Mouse (Mus musculus): ENCODE data around the gene Srsf4. TPM values are rescaled to one million over a fixed set of nuclear protein-coding genes. Genes with fewer than 3 reads are reported as not detected.

The Srsf4 gene
- total RNA-seq, 1 experiment, result 45.6 TPM

DNA sequence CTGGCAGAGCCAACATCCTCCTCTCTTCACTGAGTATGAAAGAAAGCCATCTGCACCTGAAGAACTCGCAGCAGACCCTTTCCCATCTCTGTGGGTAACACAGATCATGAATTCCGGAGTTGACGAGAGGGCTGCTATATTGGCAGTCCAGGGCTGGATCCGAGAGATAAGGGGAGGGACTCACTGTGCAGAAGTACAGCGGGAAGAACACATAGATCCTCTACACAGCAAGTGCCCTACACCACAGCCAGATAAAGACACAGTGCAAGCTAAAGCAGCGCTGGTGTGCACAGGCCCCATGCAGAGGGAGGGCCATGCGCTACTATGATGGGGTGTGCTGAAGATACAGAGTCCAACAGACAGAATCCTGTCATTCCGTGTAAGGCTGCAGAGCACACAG lies 44.3 kb upstream of the Srsf4 start:
- H3K9ac ChIP-seq (ENCODE audit: insufficient read depth, low read depth, low read length, poor library complexity, severe bottlenecking), result no peak overlapping the region
- in situ Hi-C loops (cut with MboI; ENCODE audit: low sequenced_read_pairs in 2 of 2, unreplicated experiment in 2 of 2), result loop anchor here in 1 of 2 experiments (25.0 kb wide), 2 partner anchors 567 to 867 kb away; no protein-coding TSS in a partner anchor
- no peak overlapping the region for H3K4me3 ChIP-seq (ENCODE audit: insufficient read depth in 1 of 2, low read depth in 1 of 2, low read length in 2 of 2, poor library complexity in 1 of 2, severe bottlenecking in 1 of 2)
- no peak for TF ChIP-seq ZC3H11A (IDR thresholded peaks at IDR 0.05; ENCODE audit: borderline replicate concordance, low read depth, low read length)
- TF ChIP-seq MAFK (IDR thresholded peaks at IDR 0.05; ENCODE audit: insufficient read depth, low read depth, low read length), result no peak
- TF ChIP-seq HCFC1 (IDR thresholded peaks at IDR 0.05; ENCODE audit: borderline replicate concordance, insufficient read depth, low read length), result no peak
- no peak for TF ChIP-seq CHD2 (IDR thresholded peaks at IDR 0.05; ENCODE audit: low read depth, low read length)
- no peak for TF ChIP-seq ZNF384 (IDR thresholded peaks at IDR 0.05; ENCODE audit: low read depth, low read length)
- no peaks in the 10 kb centered on the region for H3K9me3 ChIP-seq (ENCODE audit: control insufficient read depth, insufficient read depth, low read depth, low read length)
- H3K4me1 ChIP-seq (ENCODE audit: control insufficient read depth in 2 of 2, insufficient read depth in 2 of 2, low read length in 2 of 2, poor library complexity in 1 of 2), result peaks cover 0 to 23% of the 10 kb centered on the region in 2 experiments; a peak in 2 of 4 replicates
- no peaks in the 10 kb centered on the region for H3K36me3 ChIP-seq (ENCODE audit: control insufficient read depth, insufficient read depth, low read length, poor library complexity, severe bottlenecking)
- H3K27ac ChIP-seq (ENCODE audit: insufficient read depth, low read depth, low read length, poor library complexity, severe bottlenecking), result no peak overlapping the region
- DNase-seq (ENCODE audit: low read depth, low spot score), result no peak

DNA sequence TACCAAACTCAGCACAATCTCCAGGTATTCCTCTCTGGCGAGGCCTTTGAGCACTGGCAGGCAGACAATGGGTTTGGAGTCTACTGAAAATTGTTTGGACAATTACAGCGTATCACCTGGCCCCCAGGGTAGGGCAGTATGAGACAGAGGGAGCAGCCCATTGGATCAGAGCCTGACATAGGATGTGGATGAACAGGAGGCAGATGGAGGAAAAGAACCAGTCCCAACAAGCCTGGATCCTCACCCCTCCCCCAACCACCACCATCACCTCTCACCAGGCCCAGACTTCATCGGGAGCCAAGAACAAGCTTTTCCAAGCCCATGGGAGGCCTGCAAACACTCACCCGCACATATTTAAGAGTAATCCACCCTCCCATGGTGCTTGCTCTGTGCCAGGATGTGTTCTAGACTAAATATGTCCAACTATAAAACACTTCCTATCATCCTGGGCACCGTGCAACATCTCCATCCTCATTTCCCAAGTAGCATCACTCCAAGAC lies 41.8 kb upstream of the Srsf4 start:
- H3K4me3 ChIP-seq (ENCODE audit: insufficient read depth in 1 of 2, low read depth in 1 of 2, low read length in 2 of 2, poor library complexity in 1 of 2, severe bottlenecking in 1 of 2), result no peak overlapping the region
- no peak overlapping the region for H3K9ac ChIP-seq (ENCODE audit: insufficient read depth, low read depth, low read length, poor library complexity, severe bottlenecking)
- H3K27ac ChIP-seq (ENCODE audit: insufficient read depth, low read depth, low read length, poor library complexity, severe bottlenecking), result no peak overlapping the region
- H3K9me3 ChIP-seq (ENCODE audit: control insufficient read depth, insufficient read depth, low read depth, low read length), result no peaks in the 10 kb centered on the region
- no peak for DNase-seq (ENCODE audit: low read depth, low spot score)
- H3K4me1 ChIP-seq (ENCODE audit: control insufficient read depth in 2 of 2, insufficient read depth in 2 of 2, low read length in 2 of 2, poor library complexity in 1 of 2), result peaks cover 0 to 12% of the 10 kb centered on the region in 2 experiments; a peak in 2 of 4 replicates
- no peak for TF ChIP-seq HCFC1 (IDR thresholded peaks at IDR 0.05; ENCODE audit: borderline replicate concordance, insufficient read depth, low read length)
- no peaks in the 10 kb centered on the region for H3K36me3 ChIP-seq (ENCODE audit: control insufficient read depth, insufficient read depth, low read length, poor library complexity, severe bottlenecking)
- in situ Hi-C loops (cut with MboI; ENCODE audit: low sequenced_read_pairs in 2 of 2, unreplicated experiment in 2 of 2), result loop anchor here in 1 of 2 experiments (25.0 kb wide), 2 partner anchors 569 to 869 kb away; no protein-coding TSS in a partner anchor

DNA sequence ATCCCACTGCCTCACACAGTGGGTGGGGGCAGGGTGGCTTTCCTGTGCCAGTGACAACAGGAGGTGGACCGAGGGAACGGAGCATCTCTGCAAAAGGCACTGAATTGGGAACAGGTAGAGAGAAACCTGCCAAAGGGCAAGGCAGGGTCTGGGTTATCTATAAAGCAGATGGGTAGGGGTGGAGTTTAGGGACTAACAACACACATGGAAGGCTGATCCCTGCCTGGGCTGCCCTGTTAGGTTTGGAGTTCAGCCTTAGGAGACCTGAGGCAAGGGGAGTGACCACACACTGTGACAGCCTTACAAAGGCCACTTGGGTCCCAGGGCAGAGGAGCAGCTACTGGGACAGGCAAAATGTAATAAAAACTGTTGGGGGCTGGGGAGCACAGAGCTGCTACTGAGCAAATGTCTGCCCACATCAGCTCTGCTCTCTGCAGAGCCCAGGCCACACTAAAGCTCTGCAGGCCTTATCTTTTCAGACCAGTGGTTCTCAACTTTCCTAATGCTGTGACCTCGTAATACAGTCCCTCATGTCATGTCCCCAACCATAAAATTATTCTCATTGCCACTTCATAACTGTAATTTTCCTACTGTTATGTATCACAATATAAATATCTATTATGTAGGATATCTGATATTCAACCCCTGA lies 40.5 kb upstream of the Srsf4 start:
- in situ Hi-C loops (cut with MboI; ENCODE audit: low sequenced_read_pairs in 2 of 2, unreplicated experiment in 2 of 2), result loop anchor here in 1 of 2 experiments (25.0 kb wide), 2 partner anchors 571 to 871 kb away; no protein-coding TSS in a partner anchor
- H3K36me3 ChIP-seq (ENCODE audit: control insufficient read depth, insufficient read depth, low read length, poor library complexity, severe bottlenecking), result no peaks in the 10 kb centered on the region
- no peak overlapping the region for H3K4me3 ChIP-seq (ENCODE audit: insufficient read depth in 1 of 2, low read depth in 1 of 2, low read length in 2 of 2, poor library complexity in 1 of 2, severe bottlenecking in 1 of 2)
- peaks cover 0 to 13% of the 10 kb centered on the region in 2 experiments; a peak in 2 of 4 replicates for H3K4me1 ChIP-seq (ENCODE audit: control insufficient read depth in 2 of 2, insufficient read depth in 2 of 2, low read length in 2 of 2, poor library complexity in 1 of 2)
- no peaks in the 10 kb centered on the region for H3K9me3 ChIP-seq (ENCODE audit: control insufficient read depth, insufficient read depth, low read depth, low read length)
- no peak overlapping the region for H3K9ac ChIP-seq (ENCODE audit: insufficient read depth, low read depth, low read length, poor library complexity, severe bottlenecking)
- no peak for DNase-seq (ENCODE audit: low read depth, low spot score)
- TF ChIP-seq HCFC1 (IDR thresholded peaks at IDR 0.05; ENCODE audit: borderline replicate concordance, insufficient read depth, low read length) (no peak), ZNF384 (IDR thresholded peaks at IDR 0.05; ENCODE audit: low read depth, low read length) (no peak), MAFK (IDR thresholded peaks at IDR 0.05; ENCODE audit: insufficient read depth, low read depth, low read length) (no peak), CHD2 (IDR thresholded peaks at IDR 0.05; ENCODE audit: low read depth, low read length) (no peak), ZC3H11A (IDR thresholded peaks at IDR 0.05; ENCODE audit: borderline replicate concordance, low read depth, low read length) (no peak)
- no peak overlapping the region for H3K27ac ChIP-seq (ENCODE audit: insufficient read depth, low read depth, low read length, poor library complexity, severe bottlenecking)

DNA sequence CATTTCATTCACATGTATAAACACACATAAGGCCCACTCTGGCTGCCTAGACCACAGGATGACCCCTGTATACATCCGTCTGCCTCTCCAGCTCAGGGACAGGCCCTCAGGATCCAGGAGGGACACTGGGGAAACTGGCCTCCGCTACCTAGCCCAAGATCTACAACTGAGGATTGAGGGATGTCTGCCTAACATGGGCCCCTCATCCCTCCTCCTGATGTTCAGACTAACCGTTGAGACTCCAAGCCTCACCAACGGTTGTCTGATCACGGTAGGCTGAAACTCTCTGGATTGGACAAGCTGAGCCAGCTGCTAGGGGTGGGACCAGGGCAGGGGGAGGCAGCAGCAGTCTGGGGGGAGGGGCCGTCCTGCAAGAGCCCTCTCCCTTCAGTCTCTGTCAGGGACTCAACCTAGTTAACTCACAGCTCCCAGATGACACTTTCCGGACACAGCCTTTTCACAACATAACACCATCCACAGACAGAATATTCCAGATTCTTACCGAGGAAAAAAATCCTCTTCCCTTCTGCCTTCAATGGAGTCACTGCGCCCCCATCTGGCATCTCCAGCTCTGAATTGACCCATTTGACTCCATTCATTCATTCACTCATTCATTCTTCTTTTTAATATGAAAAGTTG lies 39.3 kb upstream of the Srsf4 start:
- Histone ChIP-seq H3K36me3 (ENCODE audit: control insufficient read depth, insufficient read depth, low read length, poor library complexity, severe bottlenecking) (no peaks in the 10 kb centered on the region), H3K27ac (ENCODE audit: insufficient read depth, low read depth, low read length, poor library complexity, severe bottlenecking) (no peak overlapping the region), H3K9me3 (ENCODE audit: control insufficient read depth, insufficient read depth, low read depth, low read length) (no peaks in the 10 kb centered on the region), H3K9ac (ENCODE audit: insufficient read depth, low read depth, low read length, poor library complexity, severe bottlenecking) (no peak overlapping the region), H3K4me3 (ENCODE audit: insufficient read depth in 1 of 2, low read depth in 1 of 2, low read length in 2 of 2, poor library complexity in 1 of 2, severe bottlenecking in 1 of 2) (no peak overlapping the region), H3K4me1 (ENCODE audit: control insufficient read depth in 2 of 2, insufficient read depth in 2 of 2, low read length in 2 of 2, poor library complexity in 1 of 2) (peaks cover 0 to 12% of the 10 kb centered on the region in 2 experiments; a peak in 2 of 4 replicates)
- in situ Hi-C loops (cut with MboI; ENCODE audit: low sequenced_read_pairs in 2 of 2, unreplicated experiment in 2 of 2), result loop anchor here in 1 of 2 experiments (25.0 kb wide), 2 partner anchors 572 to 872 kb away; no protein-coding TSS in a partner anchor
- TF ChIP-seq ZNF384 (IDR thresholded peaks at IDR 0.05; ENCODE audit: low read depth, low read length), result no peak
- no peak for TF ChIP-seq MAFK (IDR thresholded peaks at IDR 0.05; ENCODE audit: insufficient read depth, low read depth, low read length)
- no peak for TF ChIP-seq HCFC1 (IDR thresholded peaks at IDR 0.05; ENCODE audit: borderline replicate concordance, insufficient read depth, low read length)
- no peak for TF ChIP-seq ZC3H11A (IDR thresholded peaks at IDR 0.05; ENCODE audit: borderline replicate concordance, low read depth, low read length)
- TF ChIP-seq CHD2 (IDR thresholded peaks at IDR 0.05; ENCODE audit: low read depth, low read length), result no peak
- DNase-seq (ENCODE audit: low read depth, low spot score), result no peak

Data from ES-E14 (cell line).